ENCODE assay signal across 8 mouse cellular contexts in the genomic region with DNA sequence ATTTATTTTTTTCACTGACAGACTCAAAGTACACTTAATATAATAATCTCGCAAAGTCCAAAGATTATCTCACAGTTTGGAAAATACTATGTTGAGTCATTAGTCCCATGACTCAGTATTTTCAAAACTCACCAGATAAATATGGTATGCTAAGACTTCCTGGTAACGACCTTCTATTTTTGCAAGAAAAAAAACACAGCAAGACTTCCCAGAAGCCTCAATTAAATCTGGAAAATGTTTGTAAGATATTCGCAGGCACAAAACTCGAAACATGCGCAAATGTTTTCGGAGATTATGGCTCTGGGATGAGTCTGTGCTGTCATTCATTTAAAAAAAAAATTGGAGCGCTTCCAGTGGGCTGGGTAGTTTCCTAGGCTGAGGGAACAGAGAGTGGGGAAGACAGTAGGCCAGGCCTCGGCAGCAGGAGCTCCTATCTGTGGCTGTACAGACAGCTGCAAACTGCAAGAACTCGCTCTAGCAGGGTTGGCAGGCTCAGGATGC.
A peak's percentile ranks its signal among the peaks of the same experiment; 100 is the strongest.
DNase-seq lines count a peak whose midpoint lies in the region; ATAC-seq and TF ChIP-seq lines count a peak whose summit lies in the region.

No protein-coding gene starts in this region.

- 45% methylated on average over 9 of the region's 9 CpGs for WGBS in limb, embryonic 15.5 days
- WGBS in stomach, postnatal 0 days: 26% methylated on average over 9 of the region's 9 CpGs

- no peak overlapping the region for H3K4me3 ChIP-seq in limb, embryonic 15.5 days
- no peak overlapping the region for H3K4me3 ChIP-seq in stomach, postnatal 0 days (ENCODE audit: low read depth, low read length)

- peak; percentile 46 to 86 for DNase-seq in adrenal gland, adult (ENCODE audit: inconsistent age in 2 of 2, low spot score in 1 of 2)
- DNase-seq in adrenal gland, postnatal 4 days (ENCODE audit: low spot score in 2 of 2): no peak
- peak; percentile 76 for DNase-seq in Muller cell, postnatal 12 days (ENCODE audit: inconsistent ontology term)
- DNase-seq in gastrocnemius, postnatal 36 days: peak; percentile 19
- peak; percentile 36 for DNase-seq in stomach, postnatal 0 days (ENCODE audit: low spot score)
- no peak for DNase-seq in kidney, adult 9 months
- DNase-seq in cerebellum, adult 8-10 months: no peak

- peaks cover 29% of the 10 kb centered on the region for H3K4me1 ChIP-seq in limb, embryonic 15.5 days
- peaks cover 3% of the 10 kb centered on the region; the same call in 1 of the 2 replicates for H3K4me1 ChIP-seq in stomach, postnatal 0 days (replicated peaks; ENCODE audit: control insufficient read depth, insufficient read depth)

- H3K4me2 ChIP-seq in limb, embryonic 15.5 days: no peak overlapping the region
- no peak overlapping the region for H3K4me2 ChIP-seq in stomach, postnatal 0 days (replicated peaks; ENCODE audit: low read depth)

- H3K9ac ChIP-seq in limb, embryonic 15.5 days: no peak overlapping the region
- H3K9ac ChIP-seq in stomach, postnatal 0 days (ENCODE audit: low read length): no peak overlapping the region

- H3K27me3 ChIP-seq in limb, embryonic 15.5 days: no peaks in the 10 kb centered on the region
- no peaks in the 10 kb centered on the region for H3K27me3 ChIP-seq in stomach, postnatal 0 days (ENCODE audit: control insufficient read depth, insufficient read depth, low read length)

- H3K36me3 ChIP-seq in limb, embryonic 15.5 days: no peaks in the 10 kb centered on the region
- H3K36me3 ChIP-seq in stomach, postnatal 0 days (ENCODE audit: control insufficient read depth, insufficient read depth, low read length): no peaks in the 10 kb centered on the region

- TF ChIP-seq CTCF in stomach, postnatal 0 days (IDR thresholded peaks at IDR 0.05; ENCODE audit: low read depth): no peak

- peak overlapping the region; percentile 57; the same call in 1 of the 2 replicates for H3K27ac ChIP-seq in limb, embryonic 15.5 days
- peak overlapping the region; percentile 73 for H3K27ac ChIP-seq in stomach, postnatal 0 days (replicated peaks)

- no peaks in the 10 kb centered on the region for H3K9me3 ChIP-seq in limb, embryonic 15.5 days
- H3K9me3 ChIP-seq in stomach, postnatal 0 days (ENCODE audit: control insufficient read depth, low read length): no peaks in the 10 kb centered on the region

- intact Hi-C loops in gastrocnemius, postnatal 36 days (cut with DNase I): no loop called here

- peak; percentile 41 for TF ChIP-seq EP300 in stomach, postnatal 0 days (optimal IDR thresholded peaks at IDR 0.05)

- ATAC-seq in limb, embryonic 15.5 days (ENCODE audit: insufficient number of reproducible peaks, low FRiP score, low TSS enrichment, low read depth): no peak
- peak; percentile 75 for ATAC-seq in stomach, postnatal 0 days (ENCODE audit: low FRiP score, low TSS enrichment)

Comparison
In these comparisons a context has a peak if more than half of its experiments do, and no peak if none do; other contexts are left out.
1. DNase-seq: peak in adrenal gland, adult (2 of 2), Muller cell, postnatal 12 days (single experiment), gastrocnemius, postnatal 36 days (2 of 2) and stomach, postnatal 0 days (single experiment); none in adrenal gland, postnatal 4 days (0 of 2), kidney, adult 9 months (single experiment) and cerebellum, adult 8-10 months (single experiment).